ENCODE assay signal across 19 mouse cellular contexts in genomic region chr4:142424596-142424995, GRCm38 (mm10).
DNase-seq lines count a peak whose midpoint lies in the region; ATAC-seq and TF ChIP-seq lines count a peak whose summit lies in the region.
"Had no signal": no experiment of that assay in that cellular context is flagged by ENCODE, and none has a peak within 500 bp of the region (broad histone marks: within the 10 kb centered on the region; RNA-seq: fewer than 3 reads in every experiment).

No protein-coding gene starts in this region.

- no peaks in the 10 kb centered on the region for H3K27me3 ChIP-seq in heart, embryonic 11.5 days (ENCODE audit: control insufficient read depth, insufficient read depth, low read length)
- H3K27me3 ChIP-seq: embryonic facial prominence, embryonic 12.5 days; hindbrain, embryonic 12.5 days; kidney, embryonic 15.5 days; limb, embryonic 12.5 days; midbrain, embryonic 12.5 days had no signal

- DNase-seq in heart, adult 18-20 months, result peak; percentile 50 to 53
- DNase-seq in adrenal gland, postnatal 25 days, result peak; percentile 21
- DNase-seq in cerebellum, postnatal 14 days, result peak; percentile 39 to 61
- DNase-seq in heart, postnatal 36 days, result peak; percentile 12 to 24
- DNase-seq in gastrocnemius, adult 2 months, result no peak
- DNase-seq in left cerebral cortex, postnatal 10 days (ENCODE audit: extremely low spot score in 1 of 2, low spot score in 2 of 2), result no peak
- DNase-seq: B cell, adult 2 months; lung, postnatal 36 days; right cerebral cortex, postnatal 14 days had no signal

- H3K27ac ChIP-seq in heart, embryonic 11.5 days (ENCODE audit: low read depth, low read length), result no peak overlapping the region
- no peak overlapping the region for H3K27ac ChIP-seq in gastrocnemius, adult 2 months
- H3K27ac ChIP-seq: embryonic facial prominence, embryonic 12.5 days; hindbrain, embryonic 12.5 days; kidney, embryonic 15.5 days; limb, embryonic 12.5 days; liver, embryonic 14.5 days; midbrain, embryonic 12.5 days had no signal

- H3K36me3 ChIP-seq in heart, embryonic 11.5 days (ENCODE audit: control insufficient read depth, insufficient read depth, low read length), result no peaks in the 10 kb centered on the region
- H3K36me3 ChIP-seq: embryonic facial prominence, embryonic 12.5 days; hindbrain, embryonic 12.5 days; kidney, embryonic 15.5 days; limb, embryonic 12.5 days; midbrain, embryonic 12.5 days had no signal

- ATAC-seq in heart, embryonic 11.5 days (replicated peaks; ENCODE audit: insufficient number of reproducible peaks, low FRiP score, low TSS enrichment), result no peak
- ATAC-seq in monocyte, adult 5-6 weeks (replicated peaks; ENCODE audit: insufficient number of reproducible peaks, low FRiP score, low TSS enrichment, poor library complexity, severe bottlenecking), result no peak
- ATAC-seq: Patski had no signal

- TF ChIP-seq CTCF in gastrocnemius, adult 2 months (IDR thresholded peaks at IDR 0.05), result no peak

- H3K4me2 ChIP-seq in heart, embryonic 11.5 days, result no peak overlapping the region
- H3K4me2 ChIP-seq: embryonic facial prominence, embryonic 12.5 days; hindbrain, embryonic 12.5 days; kidney, embryonic 15.5 days; limb, embryonic 12.5 days; midbrain, embryonic 12.5 days had no signal

- intact Hi-C loops in heart, postnatal 36 days (cut with DNase I), result no loop called here
- intact Hi-C loops in gastrocnemius, adult 2 months (cut with DNase I), result no loop called here
- intact Hi-C loops in left cerebral cortex, postnatal 10 days (cut with DNase I), result no loop called here

- H3K4me1 ChIP-seq in heart, embryonic 11.5 days (ENCODE audit: control insufficient read depth, insufficient read depth, low read length), result no peaks in the 10 kb centered on the region
- H3K4me1 ChIP-seq: limb, embryonic 12.5 days had no signal

- H3K9me3 ChIP-seq in heart, embryonic 11.5 days (replicated peaks; ENCODE audit: control insufficient read depth, low read length), result no peaks in the 10 kb centered on the region
- H3K9me3 ChIP-seq: embryonic facial prominence, embryonic 12.5 days; hindbrain, embryonic 12.5 days; kidney, embryonic 15.5 days; limb, embryonic 12.5 days; midbrain, embryonic 12.5 days had no signal

- 67% methylated on average over 3 of the region's 3 CpGs for WGBS in heart, embryonic 11.5 days (ENCODE audit: insufficient replicate concordance)

- H3K9ac ChIP-seq in heart, embryonic 11.5 days (ENCODE audit: low read depth, low read length), result no peak overlapping the region
- H3K9ac ChIP-seq: embryonic facial prominence, embryonic 12.5 days; hindbrain, embryonic 12.5 days; kidney, embryonic 15.5 days; limb, embryonic 12.5 days; liver, embryonic 14.5 days; midbrain, embryonic 12.5 days had no signal

- no peak overlapping the region for H3K4me3 ChIP-seq in heart, embryonic 11.5 days (ENCODE audit: low read depth, low read length)
- H3K4me3 ChIP-seq in gastrocnemius, adult 2 months, result no peak overlapping the region
- H3K4me3 ChIP-seq: embryonic facial prominence, embryonic 12.5 days; hindbrain, embryonic 12.5 days; kidney, embryonic 15.5 days; limb, embryonic 12.5 days; midbrain, embryonic 12.5 days; myocyte had no signal

Comparison
In these comparisons a context has a peak if more than half of its experiments do, and no peak if none do; other contexts are left out.
1. DNase-seq: peak in heart, adult 18-20 months (2 of 2), adrenal gland, postnatal 25 days (single experiment), cerebellum, postnatal 14 days (2 of 2) and heart, postnatal 36 days (2 of 2); none in gastrocnemius, adult 2 months (single experiment) and left cerebral cortex, postnatal 10 days (0 of 2).